Mouse (Mus musculus): ENCODE measurements around the gene Spink8. TPM values are rescaled to one million over a fixed set of nuclear protein-coding genes. Genes with fewer than 3 reads are reported as not detected.

Gene Spink8
- total RNA-seq (2023), result not detected in 4 replicates

DNA sequence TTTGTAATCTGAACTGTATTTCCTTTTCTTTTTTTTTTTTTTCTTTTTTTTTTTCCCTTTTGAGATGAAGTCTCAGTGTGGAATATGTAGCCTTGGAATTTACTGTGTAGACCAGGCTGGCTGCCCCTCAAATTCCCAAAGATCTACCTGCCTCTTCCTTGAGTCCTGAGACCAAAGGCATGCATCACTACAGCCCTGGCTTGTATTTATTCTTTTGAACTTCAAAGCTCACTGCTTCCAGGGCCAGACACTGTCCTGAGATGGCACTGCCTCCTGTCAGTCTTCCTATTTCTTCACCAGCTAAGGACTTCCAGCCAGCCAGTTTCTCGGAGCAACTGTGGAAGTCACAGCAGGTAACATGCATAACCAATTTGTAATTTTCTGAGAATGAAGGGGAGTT lies at the start of gene Spink8:
Spink8 (plus strand) TSS at position 301 of the 400 bp plus-strand sequence.

DNA sequence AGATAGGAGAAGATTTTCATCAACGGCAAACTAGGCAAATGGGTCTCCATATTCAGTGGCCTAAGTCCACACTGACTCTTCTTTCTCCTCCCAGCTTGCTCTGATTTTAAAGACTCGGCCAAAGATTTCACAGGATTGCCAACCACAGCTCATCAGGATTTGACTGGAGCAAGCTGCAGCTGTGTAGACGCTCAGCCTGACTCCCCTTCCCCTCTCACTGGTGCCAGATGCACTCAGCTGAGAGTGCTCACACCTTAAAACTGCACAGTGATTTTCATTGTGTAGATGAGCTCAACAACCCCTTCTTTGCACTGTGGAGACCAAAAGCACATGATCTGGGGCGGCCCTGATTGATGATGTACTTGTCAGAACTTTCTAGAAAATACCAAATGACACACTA lies 21.5 kb upstream of the Spink8 start, which contains the start of gene Fbxw27:
Fbxw27 (minus strand) TSS at position 101 of the 400 bp plus-strand sequence.

DNA sequence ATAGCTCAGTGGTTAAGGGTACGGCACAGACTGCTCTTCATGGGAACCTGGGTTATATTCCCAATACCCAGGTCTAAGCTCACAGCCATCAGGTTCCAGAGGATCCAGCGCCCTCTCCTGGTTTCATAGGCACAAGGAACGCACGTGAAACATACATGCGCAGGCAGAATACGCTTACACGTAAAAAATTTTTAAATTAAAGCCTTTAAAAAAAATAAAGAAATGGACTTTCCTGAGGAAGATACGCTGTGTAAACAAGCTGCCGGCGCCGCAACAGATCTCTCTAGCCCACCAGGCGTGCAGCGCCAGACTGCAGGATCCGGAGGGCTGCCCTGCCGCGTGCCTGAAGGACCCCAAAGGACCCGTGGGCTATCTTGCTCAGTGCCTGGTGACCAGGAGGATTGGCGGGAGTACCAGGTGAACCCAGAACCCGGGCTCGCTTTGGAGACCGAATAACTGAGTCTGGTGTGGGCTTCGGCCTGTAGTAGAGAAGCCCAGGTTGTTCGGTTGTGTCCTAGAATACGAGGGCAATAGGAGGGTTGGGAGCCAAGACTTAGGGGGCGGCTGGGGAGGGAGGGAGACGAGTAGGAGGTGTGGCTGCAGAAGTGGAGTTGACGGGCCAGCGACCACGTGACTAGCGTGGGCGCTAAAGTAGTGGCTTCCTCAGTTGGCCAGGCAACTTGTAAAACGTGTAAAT lies 20.5 kb downstream of the Spink8 start, which contains the start of gene Nme6:
Nme6 (plus strand) TSS at position 359 of the 697 bp plus-strand sequence.

DNA sequence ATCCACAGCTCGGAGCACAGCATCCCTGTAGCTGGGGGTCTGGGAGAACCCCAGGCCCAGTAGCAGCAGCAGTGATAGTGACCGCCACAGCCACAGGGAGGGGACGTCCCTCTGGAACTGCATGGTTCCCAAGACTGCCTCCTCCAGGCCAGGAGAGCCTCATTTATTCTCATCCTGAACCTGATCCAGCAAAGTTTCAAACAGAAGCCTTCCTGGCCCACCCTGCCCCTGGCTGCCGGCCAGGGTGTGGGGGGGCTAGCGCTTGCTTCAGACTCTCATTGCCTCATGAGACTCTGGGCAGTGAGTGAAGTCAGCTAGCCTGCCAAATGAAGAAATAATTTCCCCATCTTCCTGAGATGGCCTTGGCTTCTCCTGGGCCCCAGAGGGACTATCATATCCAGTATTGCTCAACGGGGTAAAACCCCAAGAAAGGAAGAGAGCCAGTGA lies 37.3 kb downstream of the Spink8 start, which contains the start of gene Camp:
Camp (minus strand) TSS at position 306 of the 447 bp plus-strand sequence.

DNA sequence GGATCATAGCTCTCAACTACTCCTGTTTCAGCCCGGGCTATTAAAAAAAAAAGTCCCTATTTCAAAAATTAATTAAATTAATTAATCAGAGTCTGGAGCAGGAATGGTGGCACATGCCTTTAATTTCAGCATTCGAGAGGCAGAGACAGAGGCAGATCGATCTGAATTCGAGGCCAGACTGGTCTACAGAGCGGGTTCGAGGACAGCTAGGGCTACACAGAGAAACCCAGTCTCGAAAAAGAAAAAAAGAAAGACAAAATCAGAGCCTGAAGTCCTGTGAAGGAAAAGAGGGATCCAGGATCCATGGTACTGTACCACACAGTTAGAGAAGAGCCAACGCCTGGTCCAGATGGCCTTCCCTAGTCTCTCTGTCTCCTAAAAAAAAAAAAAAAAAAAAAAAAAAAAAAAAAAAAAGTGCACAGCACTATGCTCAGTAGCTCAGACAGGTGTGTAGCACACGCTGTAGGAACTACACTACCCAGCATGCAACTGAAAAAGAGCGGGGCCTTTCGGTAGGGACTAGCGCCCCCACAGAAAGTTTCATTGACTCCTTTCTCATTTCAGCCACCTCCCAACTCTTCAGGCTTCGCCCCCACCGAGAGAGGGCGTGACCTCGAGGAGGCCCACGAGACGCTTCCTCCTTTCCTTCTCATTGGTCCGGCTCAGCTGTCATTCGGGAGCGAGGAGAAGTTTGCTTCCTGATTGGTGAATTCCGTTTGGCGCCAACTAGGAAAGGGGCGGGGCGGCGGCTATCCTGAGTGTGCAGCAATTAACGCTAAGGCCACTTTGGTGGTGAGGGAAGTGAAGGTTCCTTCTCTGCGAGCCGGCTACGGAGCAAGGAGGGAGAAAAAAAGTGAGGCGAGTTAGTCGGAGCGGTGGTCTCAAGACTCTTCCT lies 63.0 kb downstream of the Spink8 start, which contains the start of gene Cdc25a:
Cdc25a (plus strand) TSS at position 783 of the 895 bp plus-strand sequence.

Other genes with a start within 250 kb of the Spink8 start
- gene Fbxw15, start 244.0 kb upstream of the Spink8 start, total RNA-seq (2023), result not detected in 4 replicates
- gene Fbxw24, start 186.2 kb upstream of the Spink8 start, total RNA-seq (2023), result not detected in 4 replicates
- gene Fbxw25, start 147.6 kb upstream of the Spink8 start, total RNA-seq (2023), result not detected in 4 replicates
- gene Fbxw18, start 109.6 kb upstream of the Spink8 start, total RNA-seq (2023), result not detected in 4 replicates
- gene Fbxw26, start 66.2 kb upstream of the Spink8 start, total RNA-seq (2023), result not detected in 4 replicates
- gene Fbxw27, start 21.6 kb upstream of the Spink8 start, total RNA-seq (2023), result not detected in 4 replicates
- 10.2 to 17.5 TPM (median 14.3 TPM) in 4 replicates for gene Nme6, start 20.5 kb downstream of the Spink8 start, total RNA-seq (2023)
- gene Camp, start 37.3 kb downstream of the Spink8 start, total RNA-seq (2023), result 1.1 TPM in 1 of 4 replicates, not detected in the others
- gene Cdc25a, start 63.3 kb downstream of the Spink8 start, total RNA-seq (2023), result 9.5 to 15.2 TPM (median 10.9 TPM) in 4 replicates
- gene Map4, start 119.2 kb downstream of the Spink8 start, total RNA-seq (2023), result 62.0 to 69.9 TPM (median 67.6 TPM) in 4 replicates

Measured in B cell, adult 62 days (primary cell).